Mouse (Mus musculus) hematopoietic stem cell, adult 5-6 weeks (primary cell): ENCODE measurements around the gene Lyg1. TPM values are rescaled to one million over a fixed set of nuclear protein-coding genes. Genes with fewer than 3 reads are reported as not detected.

ENCODE experiments used
- total RNA-seq: library from RNA; stranded (forward); fragments of 172-1452, 232-1000 nt; gene quantifications from 2 replicates; pipeline ENCODE4 v1.2.3, GENCODE M21; 2017

The Lyg1 gene
- total RNA-seq, 1 experiment from 2014 or later: not detected

Other genes with a start within 250 kb of the Lyg1 start
- gene 2010300C02Rik, start 237.7 kb downstream of the Lyg1 start, total RNA-seq: 0.06 and 1.4 TPM in 2 replicates
- gene Tsga10, start 91.3 kb downstream of the Lyg1 start, total RNA-seq: 9.2 and 12.1 TPM in 2 replicates
- gene Lipt1, start 86.0 kb downstream of the Lyg1 start, total RNA-seq: 1.9 and 4.7 TPM in 2 replicates
- 33.9 and 39.4 TPM in 2 replicates for gene Mitd1, start 67.3 kb downstream of the Lyg1 start, total RNA-seq
- 142 and 208 TPM in 2 replicates for gene Mrpl30, start 67.3 kb downstream of the Lyg1 start, total RNA-seq
- not detected in 2 replicates for gene Lyg2, start 41.3 kb downstream of the Lyg1 start, total RNA-seq
- 42.2 and 53.7 TPM in 2 replicates for gene Txndc9, start 40.1 kb upstream of the Lyg1 start, total RNA-seq
- 36.4 and 37.5 TPM in 2 replicates for gene Eif5b, start 40.3 kb upstream of the Lyg1 start, total RNA-seq
- gene Rev1, start 172.0 kb upstream of the Lyg1 start, total RNA-seq: 55.2 and 65.0 TPM in 2 replicates